Mouse (Mus musculus): ENCODE data around the gene Zfp784. TPM values are rescaled to one million over a fixed set of nuclear protein-coding genes. Genes with fewer than 3 reads are reported as not detected.

Zfp784 gene
- 6.4 TPM for polyA plus RNA-seq (2015; fragmentation: Illumina TruSeq; extraction: RNeasy Lipid Tissue Mini Kit (QIAGEN cat#74804); ENCODE audit: low read depth, low replicate concordance)

DNA sequence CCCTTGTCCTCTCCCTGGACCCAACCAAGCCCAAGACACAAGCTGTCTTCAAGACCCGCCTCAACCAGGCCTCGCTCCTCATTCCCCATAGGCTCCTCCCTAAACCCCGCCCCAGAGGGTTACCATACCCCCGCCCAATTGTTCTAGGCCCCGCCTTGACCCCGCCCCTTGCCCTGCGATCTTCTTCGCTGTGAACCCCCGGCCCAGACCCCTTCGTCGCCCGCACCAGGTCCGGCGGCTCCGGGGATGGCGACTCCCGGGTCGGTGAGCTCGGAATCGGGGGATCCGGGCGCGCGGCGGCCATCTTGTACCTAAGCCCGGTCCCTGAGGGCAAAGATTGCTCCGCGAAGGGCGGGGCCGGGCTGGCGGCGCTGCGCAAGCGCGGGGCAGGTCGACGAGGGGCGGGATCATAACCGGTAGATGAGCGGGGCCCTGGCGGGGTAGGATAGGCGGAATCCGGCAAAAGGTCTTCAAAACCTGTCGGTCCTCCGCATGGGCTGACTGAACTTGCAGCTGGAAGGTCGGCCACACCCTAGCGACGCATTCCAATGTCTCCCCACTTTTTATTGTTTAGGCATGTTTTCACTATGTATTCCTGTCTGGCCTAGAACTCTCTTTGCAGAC is at the start of gene Zfp784:
Gene Zfp784 (minus strand): TSS at position 338 of the 624 bp plus-strand sequence.

DNA sequence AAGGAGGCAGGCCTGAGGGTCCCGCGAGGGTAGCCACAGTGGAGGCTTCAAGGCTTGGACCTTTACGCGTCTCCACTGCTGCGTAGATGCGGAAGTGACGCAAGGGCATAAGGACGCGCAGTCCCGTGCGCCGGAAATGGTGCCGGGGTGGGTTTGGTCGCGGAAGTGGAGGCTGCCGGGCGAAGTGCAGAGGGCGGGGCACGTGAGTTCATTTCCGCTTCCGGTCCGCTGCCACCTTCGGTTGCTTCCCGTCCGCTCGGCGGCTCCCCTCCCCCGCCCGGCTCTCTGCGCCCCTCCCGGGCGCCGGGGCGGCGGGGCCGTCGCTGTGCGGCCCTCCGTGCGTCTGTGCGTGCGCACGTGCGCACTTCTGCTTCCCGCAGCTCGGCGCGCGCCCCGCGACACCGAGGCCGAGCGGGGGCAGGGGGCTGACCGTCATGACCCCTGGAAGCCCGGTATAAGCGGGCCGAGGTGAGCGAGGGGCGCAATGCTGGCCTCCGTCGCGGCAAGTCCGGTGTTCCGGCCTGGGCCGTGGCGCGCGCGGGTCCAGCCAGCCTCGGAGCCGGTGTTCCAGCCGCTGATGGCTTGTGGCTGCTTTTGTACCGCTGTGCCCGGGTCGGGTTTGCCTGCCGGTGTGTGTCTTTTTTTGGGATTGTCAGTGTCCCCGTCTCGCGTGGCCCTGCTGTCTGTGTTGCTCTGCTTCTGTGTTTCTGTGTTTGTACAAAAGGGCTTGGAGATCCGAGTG is 41.9 kb upstream of the Zfp784 start, which contains the start of gene Epn1:
Gene Epn1 (plus strand): TSS at position 226 of the 742 bp plus-strand sequence.

DNA sequence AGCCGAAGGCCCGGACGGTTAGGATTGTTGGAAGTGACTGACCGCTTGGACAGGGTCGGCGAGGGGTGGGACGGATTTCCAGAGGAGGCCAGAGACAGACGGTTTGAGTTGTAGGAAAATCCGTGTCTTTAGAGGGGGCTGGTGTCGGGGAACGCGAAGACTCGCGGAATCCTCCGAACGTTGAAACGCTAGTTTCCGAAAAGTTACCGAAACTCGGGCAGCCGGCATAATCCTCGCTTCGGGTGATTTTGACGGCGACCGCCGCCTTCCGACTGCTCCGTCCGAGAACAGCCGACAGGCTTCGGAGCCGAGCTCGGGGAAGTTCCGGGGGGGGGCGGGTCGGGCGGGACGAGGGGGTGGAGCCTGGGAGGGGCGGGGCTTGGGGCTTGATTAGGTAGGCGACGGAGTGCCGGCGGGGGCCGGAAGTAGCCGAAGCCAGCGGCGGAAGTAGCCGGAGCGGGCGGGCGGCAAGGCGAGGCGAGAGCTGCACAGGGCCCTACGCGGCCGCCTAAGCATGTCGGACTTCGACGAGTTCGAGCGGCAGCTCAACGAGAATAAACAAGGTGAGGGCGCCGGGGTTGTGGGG is 23.6 kb upstream of the Zfp784 start, which contains the start of gene U2af2:
Gene U2af2 (plus strand): TSS at position 370 of the 586 bp plus-strand sequence.

DNA sequence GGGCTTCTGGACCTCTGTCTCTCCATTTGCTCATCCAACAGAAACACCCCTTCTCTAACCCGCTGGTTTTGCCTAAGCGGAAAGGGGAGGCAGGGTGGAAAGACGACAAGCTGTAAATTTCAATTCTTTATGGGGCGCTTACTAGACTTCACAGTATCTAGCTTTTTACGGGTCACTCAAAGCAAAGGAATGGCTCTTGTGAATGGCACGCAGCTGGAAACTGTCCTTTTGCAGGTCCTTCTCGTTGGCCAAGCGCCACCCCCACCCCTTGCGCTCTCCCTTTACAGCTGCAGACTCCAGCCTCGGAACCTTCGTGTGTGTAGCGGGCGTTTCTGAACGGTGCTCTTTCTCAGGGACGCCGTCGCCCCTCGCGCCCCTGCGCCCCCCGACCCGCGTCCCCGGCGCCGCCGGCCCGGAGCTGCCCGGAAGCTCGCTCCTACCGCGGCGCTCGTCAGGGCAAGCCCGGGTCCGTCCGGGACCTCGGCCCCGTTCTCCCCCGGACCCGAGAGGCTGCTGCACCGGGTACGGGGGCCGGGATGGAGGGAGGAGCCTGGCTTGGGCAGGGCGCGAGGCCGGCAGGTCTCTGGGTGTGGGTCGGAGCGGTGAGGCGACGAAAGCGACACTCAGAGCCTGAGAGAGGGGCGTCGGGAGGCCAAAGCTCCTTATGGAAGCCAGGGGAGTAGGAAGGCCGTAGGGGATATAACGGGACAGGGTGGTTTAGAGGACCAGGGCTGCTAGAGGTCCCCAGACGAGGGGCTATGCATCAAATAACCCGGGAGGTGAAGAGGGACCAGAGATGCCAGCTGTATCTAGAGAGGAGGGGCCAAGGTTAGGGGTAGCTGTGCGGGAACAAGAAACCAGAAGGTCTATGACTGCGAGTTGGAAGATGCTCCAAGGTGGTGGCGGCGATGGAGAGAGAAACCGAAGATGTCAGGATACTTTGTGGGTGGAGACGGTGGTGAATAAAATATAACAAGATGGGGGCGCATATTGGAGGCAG is 13.2 kb upstream of the Zfp784 start, which contains the start of gene Zfp580:
Gene Zfp580 (plus strand): TSS at position 346 of the 1,000 bp plus-strand sequence.

DNA sequence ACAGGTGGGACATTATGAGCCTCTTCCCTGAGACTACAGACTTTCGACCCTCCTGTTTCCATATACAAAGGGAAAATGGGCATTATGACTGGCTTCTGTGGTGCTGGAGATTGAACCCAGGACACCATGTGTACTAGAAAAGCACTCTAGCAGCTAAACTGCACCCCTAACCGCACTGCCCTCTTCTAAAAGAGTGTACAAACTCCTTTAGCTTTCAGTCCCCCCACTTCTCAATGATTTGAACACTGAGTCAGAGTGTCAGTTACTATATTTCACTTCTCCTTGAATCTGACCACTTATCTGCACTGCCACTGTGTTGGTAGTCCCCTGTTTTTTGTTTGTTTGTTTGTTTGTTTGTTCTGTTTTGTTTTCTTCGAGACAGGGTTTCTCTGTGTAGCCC is 4.4 kb downstream of the Zfp784 start, which contains the start of gene 4632433K11Rik:
Gene 4632433K11Rik (plus strand): TSS at position 301 of the 400 bp plus-strand sequence.

DNA sequence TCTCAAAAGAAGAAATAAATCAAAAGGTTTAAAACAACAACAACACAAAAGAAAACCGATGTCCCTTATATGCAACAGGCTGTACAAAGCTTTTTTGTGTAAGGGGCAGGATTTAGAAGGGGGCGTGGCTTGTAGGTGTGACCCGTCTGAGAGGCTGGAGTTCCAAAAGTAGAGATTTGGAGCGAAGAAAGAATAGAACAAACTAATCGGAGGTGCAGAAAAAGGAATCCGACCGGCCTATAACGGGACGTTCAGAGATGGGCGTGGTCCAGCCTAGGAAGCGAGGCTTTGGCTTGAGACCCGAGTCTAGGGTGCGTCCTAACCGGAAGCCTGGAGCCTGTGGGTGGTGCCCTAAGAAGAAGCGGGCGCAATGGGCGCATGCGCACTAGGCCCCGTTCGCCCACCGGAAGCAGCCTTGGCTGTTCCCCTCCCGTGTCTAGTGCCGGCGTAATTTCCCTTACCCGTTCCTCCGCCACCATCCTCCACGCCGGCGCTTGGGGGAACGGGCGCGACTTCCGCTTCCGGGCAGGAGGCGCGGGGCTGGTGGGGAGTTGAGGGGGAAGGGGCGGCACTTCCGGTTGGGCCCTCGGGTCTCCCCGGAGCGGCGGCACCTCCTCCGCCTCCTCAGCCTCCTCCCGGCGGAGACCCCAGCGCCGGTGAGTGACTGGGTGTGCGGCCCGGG is 18.1 kb downstream of the Zfp784 start, which contains the start of the genes Zfp865 and Ccdc106:
Gene Zfp865 (plus strand): TSS at position 377 of the 682 bp plus-strand sequence.
Gene Ccdc106 (plus strand): TSS at position 554 of the 682 bp plus-strand sequence.

DNA sequence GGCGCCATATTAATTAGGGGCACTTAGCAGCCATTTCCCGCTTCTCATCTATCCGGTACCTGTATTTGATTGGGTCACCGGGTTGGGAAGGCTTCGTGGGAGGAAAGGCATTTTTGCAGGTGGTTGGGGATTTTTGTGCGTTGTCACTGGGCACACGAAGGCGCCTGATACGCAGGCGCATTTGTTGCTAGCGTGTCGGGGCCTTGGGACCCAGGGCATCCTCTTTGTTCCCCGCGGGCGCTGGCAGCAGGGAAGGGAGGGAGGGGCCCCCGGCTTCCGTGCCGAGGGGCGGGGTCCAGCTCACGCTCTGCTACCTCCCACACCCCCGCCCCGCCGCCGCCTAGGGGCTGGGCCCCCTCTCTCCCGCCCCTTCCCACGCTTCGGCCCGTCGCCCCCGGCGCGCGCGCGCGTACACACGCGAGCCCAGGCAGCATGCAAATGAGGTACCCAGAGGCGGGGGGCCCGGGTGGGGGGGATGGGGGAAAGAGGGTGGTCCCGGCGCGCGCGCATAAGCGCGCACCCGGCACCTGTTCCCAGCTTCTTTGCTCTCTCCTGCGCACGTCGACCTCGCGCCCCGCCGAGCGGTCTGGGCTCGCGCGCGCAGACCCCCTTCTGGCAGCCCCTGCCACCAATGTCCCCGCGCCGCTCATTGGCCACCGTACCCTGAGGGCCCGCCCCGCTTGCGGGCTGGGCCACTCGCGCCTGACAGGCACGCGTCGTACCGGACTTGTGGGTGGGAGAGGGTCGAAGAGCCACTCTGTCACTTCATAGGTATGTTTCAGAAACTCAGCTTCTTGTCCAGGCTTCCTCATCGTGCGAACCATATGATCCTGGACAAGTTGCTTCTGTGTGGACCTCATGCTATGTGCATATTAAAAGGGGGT is 22.9 kb downstream of the Zfp784 start, which contains the start of gene Gm44973:
Gene Gm44973 (plus strand): TSS at position 379 of the 884 bp plus-strand sequence.

DNA sequence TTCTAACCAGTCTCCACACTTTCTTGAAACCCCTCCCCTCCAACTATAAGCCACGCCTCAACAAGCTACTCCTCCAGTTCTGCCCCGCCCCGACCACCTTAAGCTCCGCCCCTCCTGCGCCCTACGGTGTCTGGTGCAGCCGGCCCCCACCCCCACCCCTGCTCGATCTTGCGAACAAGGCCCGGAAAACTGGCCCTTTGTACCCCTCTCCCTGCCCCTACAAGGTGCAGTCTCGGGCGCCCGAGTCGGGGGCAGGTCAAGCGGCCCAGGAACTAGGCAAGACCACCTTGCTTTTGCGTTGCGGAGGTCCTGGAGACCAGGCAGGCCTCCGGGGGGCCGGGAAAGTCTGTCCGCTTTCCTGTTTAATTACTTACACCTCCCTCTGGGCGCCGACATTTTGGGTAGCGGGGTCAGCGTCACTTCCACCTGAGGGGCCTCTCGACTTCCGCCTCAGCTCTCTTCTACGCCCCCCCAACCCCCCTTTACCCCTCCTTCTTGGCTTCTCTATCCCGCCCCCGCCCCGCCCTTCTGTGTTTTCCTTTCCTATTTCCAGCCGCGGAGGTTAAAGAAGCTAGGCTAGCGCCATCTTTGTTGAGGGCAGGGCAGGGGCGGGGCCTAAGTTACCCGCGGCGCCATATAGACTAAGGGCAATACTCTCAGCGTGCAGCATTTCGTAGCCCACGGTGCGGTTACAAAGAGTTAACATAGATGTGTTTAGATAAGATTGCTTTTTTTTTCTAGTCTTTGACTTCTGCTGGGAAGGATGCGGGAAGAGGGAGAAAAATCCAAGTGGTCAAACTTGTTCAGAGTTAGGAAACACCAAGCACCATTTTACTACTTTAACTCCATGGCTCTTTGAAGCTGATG is 23.8 kb downstream of the Zfp784 start, which contains the start of the genes Zfp524 and Fiz1:
Gene Zfp524 (plus strand): TSS at position 165 of the 867 bp plus-strand sequence.
Gene Fiz1 (minus strand): TSS at position 447 of the 867 bp plus-strand sequence.

DNA sequence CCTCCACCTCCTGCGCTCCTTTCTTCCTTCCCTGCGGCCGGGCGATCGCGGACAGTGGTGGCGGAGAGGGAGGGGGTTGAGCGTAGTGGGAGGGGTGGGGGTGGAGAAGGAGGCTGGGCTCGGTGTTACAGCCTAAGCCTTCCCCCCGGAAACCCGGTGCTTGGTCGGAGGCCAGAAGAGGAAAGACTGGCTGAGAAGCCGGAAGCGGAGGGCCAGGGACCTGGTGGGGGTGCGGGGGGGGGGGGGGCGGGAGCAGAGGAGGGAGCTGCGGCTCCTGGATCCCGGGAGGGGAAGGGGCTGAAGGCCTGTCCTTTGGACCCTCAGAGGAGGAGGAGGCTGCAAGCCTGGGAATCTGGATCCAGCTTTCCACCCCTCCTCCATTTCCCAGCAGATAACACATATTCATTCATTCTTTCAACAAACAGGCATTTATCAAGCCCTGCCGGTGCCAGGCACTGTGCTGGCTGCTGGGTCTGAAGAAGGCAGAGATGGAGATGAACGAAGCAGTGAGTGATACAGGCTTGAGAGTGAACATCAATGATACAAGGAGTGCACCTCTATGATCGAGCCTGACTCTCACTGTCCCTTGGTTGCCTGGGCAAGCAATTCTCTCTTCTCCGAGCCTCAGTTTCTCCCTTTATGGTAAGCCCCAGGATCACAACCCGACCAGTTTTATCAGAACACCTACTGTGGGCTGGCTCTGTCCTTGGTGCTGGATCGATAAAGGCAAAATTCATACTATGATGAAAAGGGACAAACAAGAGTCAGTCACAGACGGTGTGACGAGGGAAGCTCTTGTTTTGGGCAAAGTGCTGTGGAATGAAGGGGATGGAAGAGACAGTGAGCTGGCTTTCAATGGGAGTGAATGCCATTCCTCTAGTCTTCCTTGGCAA is 42.0 kb downstream of the Zfp784 start, which contains the start of gene Zfp579:
Gene Zfp579 (minus strand): TSS at position 156 of the 893 bp plus-strand sequence.

Other genes with a start within 250 kb of the Zfp784 start
- gene Tmem238, start 248.8 kb downstream of the Zfp784 start, polyA plus RNA-seq (2015; fragmentation: Illumina TruSeq; extraction: RNeasy Lipid Tissue Mini Kit (QIAGEN cat#74804); ENCODE audit: low read depth, low replicate concordance) = 1.4 TPM
- 466 TPM for gene Rpl28, start 245.6 kb downstream of the Zfp784 start, polyA plus RNA-seq (2015; fragmentation: Illumina TruSeq; extraction: RNeasy Lipid Tissue Mini Kit (QIAGEN cat#74804); ENCODE audit: low read depth, low replicate concordance)
- 175 TPM for gene Ube2s, start 225.9 kb downstream of the Zfp784 start, polyA plus RNA-seq (2015; fragmentation: Illumina TruSeq; extraction: RNeasy Lipid Tissue Mini Kit (QIAGEN cat#74804); ENCODE audit: low read depth, low replicate concordance)
- 75.7 TPM for gene Shisa7, start 193.8 kb downstream of the Zfp784 start, polyA plus RNA-seq (2015; fragmentation: Illumina TruSeq; extraction: RNeasy Lipid Tissue Mini Kit (QIAGEN cat#74804); ENCODE audit: low read depth, low replicate concordance)
- gene Isoc2b, start 168.2 kb downstream of the Zfp784 start, polyA plus RNA-seq (2015; fragmentation: Illumina TruSeq; extraction: RNeasy Lipid Tissue Mini Kit (QIAGEN cat#74804); ENCODE audit: low read depth, low replicate concordance) = 10.4 TPM
- 16.9 TPM for gene Isoc2a, start 161.3 kb downstream of the Zfp784 start, polyA plus RNA-seq (2015; fragmentation: Illumina TruSeq; extraction: RNeasy Lipid Tissue Mini Kit (QIAGEN cat#74804); ENCODE audit: low read depth, low replicate concordance)
- not detected for gene Gm36210, start 131.9 kb downstream of the Zfp784 start, polyA plus RNA-seq (2015; fragmentation: Illumina TruSeq; extraction: RNeasy Lipid Tissue Mini Kit (QIAGEN cat#74804); ENCODE audit: low read depth, low replicate concordance)
- 5.6 TPM for gene Zfp628, start 123.2 kb downstream of the Zfp784 start, polyA plus RNA-seq (2015; fragmentation: Illumina TruSeq; extraction: RNeasy Lipid Tissue Mini Kit (QIAGEN cat#74804); ENCODE audit: low read depth, low replicate concordance)
- gene Nat14, start 116.4 kb downstream of the Zfp784 start, polyA plus RNA-seq (2015; fragmentation: Illumina TruSeq; extraction: RNeasy Lipid Tissue Mini Kit (QIAGEN cat#74804); ENCODE audit: low read depth, low replicate concordance) = 103 TPM
- gene Ssc5d, start 112.7 kb downstream of the Zfp784 start, polyA plus RNA-seq (2015; fragmentation: Illumina TruSeq; extraction: RNeasy Lipid Tissue Mini Kit (QIAGEN cat#74804); ENCODE audit: low read depth, low replicate concordance) = 1.2 TPM
- gene Sbk2, start 74.0 kb downstream of the Zfp784 start, polyA plus RNA-seq (2015; fragmentation: Illumina TruSeq; extraction: RNeasy Lipid Tissue Mini Kit (QIAGEN cat#74804); ENCODE audit: low read depth, low replicate concordance) = 0.45 TPM
- gene Sbk3, start 67.3 kb downstream of the Zfp784 start, polyA plus RNA-seq (2015; fragmentation: Illumina TruSeq; extraction: RNeasy Lipid Tissue Mini Kit (QIAGEN cat#74804); ENCODE audit: low read depth, low replicate concordance) = 1.1 TPM
- 16.7 TPM for gene Zfp579, start 42.3 kb downstream of the Zfp784 start, polyA plus RNA-seq (2015; fragmentation: Illumina TruSeq; extraction: RNeasy Lipid Tissue Mini Kit (QIAGEN cat#74804); ENCODE audit: low read depth, low replicate concordance)
- gene Zfp524, start 24.0 kb downstream of the Zfp784 start, polyA plus RNA-seq (2015; fragmentation: Illumina TruSeq; extraction: RNeasy Lipid Tissue Mini Kit (QIAGEN cat#74804); ENCODE audit: low read depth, low replicate concordance) = 10.3 TPM
- 15.9 TPM for gene Fiz1, start 23.7 kb downstream of the Zfp784 start, polyA plus RNA-seq (2015; fragmentation: Illumina TruSeq; extraction: RNeasy Lipid Tissue Mini Kit (QIAGEN cat#74804); ENCODE audit: low read depth, low replicate concordance)
- not detected for gene Gm44973, start 22.9 kb downstream of the Zfp784 start, polyA plus RNA-seq (2015; fragmentation: Illumina TruSeq; extraction: RNeasy Lipid Tissue Mini Kit (QIAGEN cat#74804); ENCODE audit: low read depth, low replicate concordance)
- gene Zfp865, start 18.1 kb downstream of the Zfp784 start, polyA plus RNA-seq (2015; fragmentation: Illumina TruSeq; extraction: RNeasy Lipid Tissue Mini Kit (QIAGEN cat#74804); ENCODE audit: low read depth, low replicate concordance) = 17.7 TPM
- gene Ccdc106, start 17.9 kb downstream of the Zfp784 start, polyA plus RNA-seq (2015; fragmentation: Illumina TruSeq; extraction: RNeasy Lipid Tissue Mini Kit (QIAGEN cat#74804); ENCODE audit: low read depth, low replicate concordance) = 63.8 TPM
- not detected for gene 4632433K11Rik, start 4.3 kb downstream of the Zfp784 start, polyA plus RNA-seq (2015; fragmentation: Illumina TruSeq; extraction: RNeasy Lipid Tissue Mini Kit (QIAGEN cat#74804); ENCODE audit: low read depth, low replicate concordance)
- gene Zfp580, start 13.1 kb upstream of the Zfp784 start, polyA plus RNA-seq (2015; fragmentation: Illumina TruSeq; extraction: RNeasy Lipid Tissue Mini Kit (QIAGEN cat#74804); ENCODE audit: low read depth, low replicate concordance) = 17.7 TPM
- gene U2af2, start 23.7 kb upstream of the Zfp784 start, polyA plus RNA-seq (2015; fragmentation: Illumina TruSeq; extraction: RNeasy Lipid Tissue Mini Kit (QIAGEN cat#74804); ENCODE audit: low read depth, low replicate concordance) = 167 TPM
- gene Epn1, start 41.8 kb upstream of the Zfp784 start, polyA plus RNA-seq (2015; fragmentation: Illumina TruSeq; extraction: RNeasy Lipid Tissue Mini Kit (QIAGEN cat#74804); ENCODE audit: low read depth, low replicate concordance) = 312 TPM
- not detected for gene Rfpl4, start 78.5 kb upstream of the Zfp784 start, polyA plus RNA-seq (2015; fragmentation: Illumina TruSeq; extraction: RNeasy Lipid Tissue Mini Kit (QIAGEN cat#74804); ENCODE audit: low read depth, low replicate concordance)
- gene Rasl2-9, start 87.5 kb upstream of the Zfp784 start, polyA plus RNA-seq (2015; fragmentation: Illumina TruSeq; extraction: RNeasy Lipid Tissue Mini Kit (QIAGEN cat#74804); ENCODE audit: low read depth, low replicate concordance) = 0.49 TPM
- gene Vmn1r55, start 111.2 kb upstream of the Zfp784 start, polyA plus RNA-seq (2015; fragmentation: Illumina TruSeq; extraction: RNeasy Lipid Tissue Mini Kit (QIAGEN cat#74804); ENCODE audit: low read depth, low replicate concordance) = not detected
- not detected for gene Vmn1r56, start 158.3 kb upstream of the Zfp784 start, polyA plus RNA-seq (2015; fragmentation: Illumina TruSeq; extraction: RNeasy Lipid Tissue Mini Kit (QIAGEN cat#74804); ENCODE audit: low read depth, low replicate concordance)
- not detected for gene Vmn1r57, start 180.0 kb upstream of the Zfp784 start, polyA plus RNA-seq (2015; fragmentation: Illumina TruSeq; extraction: RNeasy Lipid Tissue Mini Kit (QIAGEN cat#74804); ENCODE audit: low read depth, low replicate concordance)

Data from brain, adult 10 weeks (tissue).